Mouse (Mus musculus) hindbrain, postnatal 0 days (tissue): ENCODE results near the gene Mt1. TPM values are rescaled to one million over a fixed set of nuclear protein-coding genes. Genes with fewer than 3 reads are reported as not detected.

Experiments used
- ATAC-seq: fragments of 200-750 bp; cut with Nextera tagmentation; 2 replicates; pipeline ENCODE4 v1.8.0; 2017; ENCODE audit warnings: mild to moderate bottlenecking, moderate TSS enrichment, moderate library complexity
- DNase-seq: peaks from one replicate; pipeline ENCODE4 v3.0.0-alpha.2; 2015; ENCODE audit warnings: low spot score
- H3K27ac ChIP-seq: fragments of 300-500 bp; sonication (generic); 2 replicates; pipeline ENCODE4 v1.5.1; 2014; ENCODE audit warnings: mild to moderate bottlenecking
- H3K27me3 ChIP-seq: fragments of 300-500 bp; sonication (generic); 2 replicates; pipeline ENCODE4 v1.6.1; 2014; ENCODE audit warnings: low read length, mixed read lengths; ENCODE audit not compliant: insufficient read depth
- H3K36me3 ChIP-seq: fragments of 300-500 bp; sonication (generic); 2 replicates; pipeline ENCODE4 v1.6.1; 2014; ENCODE audit warnings: low read length, mixed read lengths; ENCODE audit not compliant: insufficient read depth
- H3K4me1 ChIP-seq: fragments of 300-500 bp; sonication (generic); 2 replicates; pipeline ENCODE4 v1.6.1; 2014; ENCODE audit warnings: antibody characterized with exemption, low read length, mixed read lengths; ENCODE audit not compliant: insufficient read depth
- H3K4me2 ChIP-seq: fragments of 300-500 bp; sonication (generic); 2 replicates; pipeline ENCODE4 v1.6.1; 2014; ENCODE audit warnings: low read depth, mild to moderate bottlenecking, low read length, moderate library complexity, mixed read lengths
- H3K4me3 ChIP-seq: fragments of 300-500 bp; sonication (generic); 2 replicates; pipeline ENCODE4 v1.5.1; 2014; ENCODE audit warnings: low read length
- H3K9ac ChIP-seq: fragments of 300-500 bp; sonication (generic); replicated peaks from 2 replicates; pipeline ENCODE4 v1.6.1; 2014; ENCODE audit warnings: mild to moderate bottlenecking, low read length, moderate library complexity, mixed read lengths
- H3K9me3 ChIP-seq: fragments of 300-500 bp; sonication (generic); 2 replicates; pipeline ENCODE4 v1.6.1; 2016; ENCODE audit warnings: low read length, mixed read lengths
- CTCF ChIP-seq: IDR thresholded peaks from 2 replicates; pipeline ENCODE4 v1.5.1; 2016; ENCODE audit warnings: antibody characterized with exemption, control low read depth, low read depth
- WGBS: fragments of 180-500 bp; shearing (Covaris S2); extraction: QIAGEN DNeasy Blood & Tissue Kit; methylation state at CpG from one replicate; pipeline ENCODE4 v1.1.7; 2014; 5-methylcytosine and 5-hydroxymethylcytosine counted together
- polyA plus RNA-seq: library from polyadenylated mRNA; unstranded; fragments of >200 nt; fragmentation: Nextera tagmentation; extraction: Ambion mirVana; gene quantifications from 2 replicates; pipeline ENCODE4 v1.2.1, GENCODE M21; 2015
- total RNA-seq: library from RNA; depleted of rRNA; stranded (reverse); fragments of >200 nt; gene quantifications from 2 replicates; pipeline ENCODE4 v1.2.3, GENCODE M21; 2014

Gene Mt1
- total and polyA plus RNA-seq, 2 experiments from 2014 or later, result 742 to 1,037 TPM

GRCm38 (mm10) chr8:94172809-94173732 is 5.8 kb upstream of the Mt1 start:
- Histone ChIP-seq H3K9ac (peak overlapping the region; percentile 49), H3K4me1 (no peaks in the 10 kb centered on the region; the same call in 1 of the 2 replicates)
- WGBS, result 1% methylated on average over 39 of the region's 39 CpGs

GRCm38 (mm10) chr8:94173848-94174403 is 5.0 kb upstream of the Mt1 start:
- Histone ChIP-seq H3K9ac (no peak overlapping the region), H3K27ac (no peak overlapping the region), H3K4me2 (peak overlapping the region; percentile 89), H3K9me3 (no peaks in the 10 kb centered on the region), H3K4me1 (no peaks in the 10 kb centered on the region; the same call in 1 of the 2 replicates), H3K27me3 (peaks cover 27% of the 10 kb centered on the region), H3K4me3 (no peak overlapping the region), H3K36me3 (no peaks in the 10 kb centered on the region)
- DNase-seq, result no peak
- no peak for ATAC-seq
- 51% methylated on average over 11 of the region's 11 CpGs for WGBS
- peak; percentile 16 for TF ChIP-seq CTCF

More at GRCm38 (mm10) chr8:94172809-94173732, 5.8 kb upstream of the Mt1 start:
- peak overlapping the region; percentile 89 for H3K4me2 ChIP-seq
- peaks cover 27% of the 10 kb centered on the region for H3K27me3 ChIP-seq
- H3K27ac ChIP-seq, result peak overlapping the region; percentile 57
- H3K9me3 ChIP-seq, result no peaks in the 10 kb centered on the region
- H3K4me3 ChIP-seq, result peak overlapping the region; percentile 42
- no peak for ATAC-seq
- no peak for TF ChIP-seq CTCF
- H3K36me3 ChIP-seq, result no peaks in the 10 kb centered on the region
- DNase-seq, result no peak

- Histone ChIP-seq H3K27me3 (peaks cover 29% of the 10 kb centered on the region), H3K9me3 (no peaks in the 10 kb centered on the region), H3K4me2 (no peak overlapping the region), H3K27ac (no peak overlapping the region), H3K4me3 (no peak overlapping the region), H3K9ac (no peak overlapping the region), H3K4me1 (no peaks in the 10 kb centered on the region; the same call in 1 of the 2 replicates), H3K36me3 (no peaks in the 10 kb centered on the region)
- DNase-seq, result no peak
- WGBS, result 37% methylated on average over 7 of the region's 7 CpGs
- ATAC-seq, result no peak
- TF ChIP-seq CTCF, result no peak
Measured at GRCm38 (mm10) chr8:94174619-94175213, 4.2 kb upstream of the Mt1 start.

GRCm38 (mm10) chr8:94177716-94178390 is 1.0 kb upstream of the Mt1 start:
- H3K36me3 ChIP-seq, result no peaks in the 10 kb centered on the region
- H3K9ac ChIP-seq, result no peak overlapping the region
- H3K4me2 ChIP-seq, result no peak overlapping the region
- H3K4me1 ChIP-seq, result peaks cover 2% of the 10 kb centered on the region
- peaks cover 21% of the 10 kb centered on the region for H3K27me3 ChIP-seq
- no peak overlapping the region for H3K4me3 ChIP-seq
- 74% methylated on average over 7 of the region's 7 CpGs for WGBS
- DNase-seq, result no peak
- no peak for TF ChIP-seq CTCF
- no peak overlapping the region for H3K27ac ChIP-seq
- ATAC-seq, result no peak
- no peaks in the 10 kb centered on the region for H3K9me3 ChIP-seq

GRCm38 (mm10) chr8:94179713-94180560 is 1.1 kb downstream of the Mt1 start:
- DNase-seq, result no peak
- Histone ChIP-seq H3K36me3 (no peaks in the 10 kb centered on the region), H3K27ac (peak overlapping the region; percentile 72), H3K9ac (peak overlapping the region; percentile 61), H3K4me1 (peaks cover 5% of the 10 kb centered on the region; the same call in 1 of the 2 replicates), H3K4me2 (peak overlapping the region; percentile 86), H3K9me3 (no peaks in the 10 kb centered on the region), H3K4me3 (peak overlapping the region; percentile 49), H3K27me3 (peaks cover 17% of the 10 kb centered on the region)
- WGBS, result 3% methylated on average over 25 of the region's 25 CpGs
- no peak for ATAC-seq
- TF ChIP-seq CTCF, result no peak
